Mouse (Mus musculus) layer of hippocampus, postnatal 14 days (tissue): ENCODE data around the gene Nup210. TPM values are rescaled to one million over a fixed set of nuclear protein-coding genes. Genes with fewer than 3 reads are reported as not detected.

Experiments
- DNase-seq, 2 experiments: peaks; one replicate each; pipeline ENCODE4 v3.0.0; 2021 to 2022; ENCODE audit warnings: low spot score in 2 of 2, mixed read lengths in 1 of 2
- long read RNA-seq, 2 experiments: library from polyadenylated mRNA; stranded (forward); transcript quantifications; one replicate each; pipeline ENCODE4 v2.0.0; 2021
- total RNA-seq, 2 experiments: library from RNA; stranded (reverse); gene quantifications; 2 replicates each; pipeline ENCODE4 v1.2.3; 2021

The Nup210 gene
- 10 to 100 TPM; 26.2 to 30.0 TPM for total RNA-seq
- long read RNA-seq, experiment 1, partial matches to known transcripts = 7 of 10 reads
- long read RNA-seq, experiment 1, other reads (novel, unspliced or antisense) = 3 of 10 reads
- long read RNA-seq, experiment 2, full-length matches to known transcripts = 2 of 7 reads
- long read RNA-seq, experiment 2, partial matches to known transcripts = 4 of 7 reads
- long read RNA-seq, experiment 2, other reads (novel, unspliced or antisense) = 1 of 7 reads

- peak; percentile 94 to 97 for DNase-seq
Measured at GRCm38 (mm10) chr6:91116244-91117145, at the start of gene Nup210. Gene Nup210, minus strand, starts transcription at chr6:91116829.

GRCm38 (mm10) chr6:91165210-91165609 is 48.6 kb upstream of the Nup210 start:
- DNase-seq = peak; percentile 79 to 81

- no peak for DNase-seq
Measured at GRCm38 (mm10) chr6:91164584-91164983, 48.0 kb upstream of the Nup210 start.

GRCm38 (mm10) chr6:91163195-91163911 is 46.7 kb upstream of the Nup210 start:
- DNase-seq = no peak

- no peak for DNase-seq
Measured at GRCm38 (mm10) chr6:91162314-91162713, 45.7 kb upstream of the Nup210 start.

GRCm38 (mm10) chr6:91161506-91162235 is 45.0 kb upstream of the Nup210 start:
- DNase-seq = no peak

GRCm38 (mm10) chr6:91160976-91161375 is 44.3 kb upstream of the Nup210 start:
- DNase-seq = no peak

GRCm38 (mm10) chr6:91160399-91160798 is 43.8 kb upstream of the Nup210 start:
- DNase-seq = peak in 1 of 2 experiments; percentile 45

- no peak for DNase-seq
Measured at GRCm38 (mm10) chr6:91159047-91159446, 42.4 kb upstream of the Nup210 start.

GRCm38 (mm10) chr6:91157237-91157570 is 40.6 kb upstream of the Nup210 start:
- DNase-seq = no peak

- DNase-seq = peak; percentile 84 to 91
Measured at GRCm38 (mm10) chr6:91156554-91157236, 40.1 kb upstream of the Nup210 start, which contains the start of gene Hdac11. Gene Hdac11, plus strand, starts transcription at chr6:91156665.

- no peak for DNase-seq
Measured at GRCm38 (mm10) chr6:91156062-91156461, 39.4 kb upstream of the Nup210 start.

GRCm38 (mm10) chr6:91155286-91155685 is 38.7 kb upstream of the Nup210 start:
- DNase-seq = no peak

- no peak for DNase-seq
Measured at GRCm38 (mm10) chr6:91154685-91155084, 38.1 kb upstream of the Nup210 start.

GRCm38 (mm10) chr6:91153549-91154064 is 37.0 kb upstream of the Nup210 start:
- peak; percentile 60 to 66 for DNase-seq

- no peak for DNase-seq
Measured at GRCm38 (mm10) chr6:91152892-91153548, 36.4 kb upstream of the Nup210 start.

GRCm38 (mm10) chr6:91147152-91147770 is 30.6 kb upstream of the Nup210 start:
- no peak for DNase-seq

- DNase-seq = no peak
Measured at GRCm38 (mm10) chr6:91146443-91147151, 30.0 kb upstream of the Nup210 start.

- no peak for DNase-seq
Measured at GRCm38 (mm10) chr6:91145572-91145971, 28.9 kb upstream of the Nup210 start.
